ENCODE assay signal across 17 mouse cellular contexts in the genomic region with DNA sequence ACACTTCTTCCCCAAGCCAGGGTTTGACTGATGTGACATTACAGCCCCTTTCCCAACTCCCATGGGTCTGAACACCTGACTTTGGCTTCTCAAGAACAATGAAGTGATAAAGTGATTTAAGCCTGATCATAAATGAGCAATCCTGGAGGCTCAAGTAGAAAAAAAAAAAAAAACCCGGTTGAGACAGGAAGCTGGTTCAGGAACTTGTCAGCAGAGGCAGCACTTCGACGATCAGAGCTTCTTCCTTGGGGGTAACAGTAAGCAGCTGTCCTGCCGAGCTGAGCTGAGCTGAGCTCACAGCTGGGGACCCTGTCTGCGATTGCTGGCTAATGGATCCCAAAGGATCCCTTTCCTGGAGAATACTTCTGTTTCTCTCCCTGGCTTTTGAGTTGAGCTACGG. TPM values are rescaled to one million over a fixed set of nuclear protein-coding genes. Genes with fewer than 3 reads are reported as not detected.
DNase-seq lines count a peak whose midpoint lies in the region; ATAC-seq lines count a peak whose summit lies in the region.
"Had no signal": no experiment of that assay in that cellular context is flagged by ENCODE, and none has a peak within 500 bp of the region (broad histone marks: within the 10 kb centered on the region; RNA-seq: fewer than 3 reads in every experiment).

A gene (plus strand): TSS at position 230 of the 400 bp plus-strand sequence.

- H3K27me3 ChIP-seq in midbrain, embryonic 13.5 days = no peaks in the 10 kb centered on the region
- H3K27me3 ChIP-seq: heart, embryonic 15.5 days had no signal

- H3K4me3 ChIP-seq in midbrain, embryonic 13.5 days (replicated peaks) = no peak within 1 kb of the TSS
- H3K4me3 ChIP-seq: heart, embryonic 15.5 days had no signal

- no peak within 1 kb of the TSS for H3K4me2 ChIP-seq in midbrain, embryonic 13.5 days (replicated peaks)
- H3K4me2 ChIP-seq: heart, embryonic 15.5 days; liver, embryonic 11.5 days; midbrain, embryonic 11.5 days had no signal

- peak; percentile 23 to 35 for DNase-seq in spleen, adult 18-20 months
- DNase-seq in spleen, adult 12 weeks (ENCODE audit: low spot score) = no peak
- peak; percentile 62 to 63 for DNase-seq in spleen, postnatal 36 days (ENCODE audit: low spot score in 2 of 2)
- no peak for DNase-seq in cerebellum, postnatal 36 days
- DNase-seq in embryo, embryonic 10 days (ENCODE audit: low spot score) = no peak
- no peak for DNase-seq in urinary bladder, postnatal 25 days (ENCODE audit: low spot score)
- DNase-seq: adrenal gland, adult 2 months; cerebellum, adult 9-11 months; kidney, postnatal 10 days; retina, postnatal 1 day had no signal

- H3K36me3 ChIP-seq in midbrain, embryonic 13.5 days = no peaks in the 10 kb centered on the region
- H3K36me3 ChIP-seq: heart, embryonic 15.5 days had no signal

- no peak within 1 kb of the TSS for H3K27ac ChIP-seq in midbrain, embryonic 13.5 days
- H3K27ac ChIP-seq: heart, embryonic 15.5 days; hindbrain, postnatal 0 days had no signal

- no peak within 1 kb of the TSS for H3K9ac ChIP-seq in midbrain, embryonic 13.5 days (replicated peaks)
- H3K9ac ChIP-seq: heart, embryonic 15.5 days had no signal

- WGBS in midbrain, embryonic 13.5 days = 40% methylated on average over 6 of the region's 6 CpGs

- H3K4me1 ChIP-seq in midbrain, embryonic 13.5 days (replicated peaks) = no peaks in the 10 kb centered on the region

- peak; percentile 75 for ATAC-seq in common myeloid progenitor, adult 5-6 weeks (replicated peaks; ENCODE audit: low read depth, poor library complexity, severe bottlenecking)
- no peak for ATAC-seq in midbrain, embryonic 13.5 days
- ATAC-seq: hindbrain, postnatal 0 days; lung, postnatal 0 days had no signal

- H3K9me3 ChIP-seq in midbrain, embryonic 13.5 days = no peaks in the 10 kb centered on the region
- H3K9me3 ChIP-seq: heart, embryonic 15.5 days had no signal

RNA-seq across cellular contexts. Expression of the gene that starts here (rescaled TPM):
- total RNA-seq in common myeloid progenitor, adult 5-6 weeks (2017) = 4.1 and 4.6 TPM in 2 replicates
- polyA plus RNA-seq in midbrain, embryonic 13.5 days (2015; fragmentation: Nextera tagmentation; extraction: Ambion mirVana) = 0.14 and 0.22 TPM in 2 replicates
- total RNA-seq: adrenal gland, adult 2 months had no signal

Comparison
In these comparisons a context has a peak if more than half of its experiments do, and no peak if none do; other contexts are left out.
1. DNase-seq: peak in spleen, adult 18-20 months (2 of 2) and spleen, postnatal 36 days (2 of 2); none in spleen, adult 12 weeks (single experiment), cerebellum, postnatal 36 days (0 of 2), embryo, embryonic 10 days (single experiment) and urinary bladder, postnatal 25 days (single experiment).